Mouse (Mus musculus) lung, embryonic 16.5 days (tissue): ENCODE results near the gene Rapgef4. TPM values are rescaled to one million over a fixed set of nuclear protein-coding genes. Genes with fewer than 3 reads are reported as not detected.
"Not testable (repeated sequence)": the region's sequence is repeated elsewhere in the genome, so short reads cannot be mapped to it uniquely, and the experiment has no call there.

Source experiments
- ATAC-seq: fragments of 200-750 bp; cut with Nextera tagmentation; 2 replicates; pipeline ENCODE4 v1.8.0; 2017; ENCODE audit warnings: low read depth, mild to moderate bottlenecking, moderate library complexity
- H3K27ac ChIP-seq: fragments of 300-500 bp; sonication (generic); 2 replicates; pipeline ENCODE4 v1.5.1; 2014; ENCODE audit warnings: mild to moderate bottlenecking, control low read depth, low read length
- H3K27me3 ChIP-seq: fragments of 300-500 bp; sonication (generic); 2 replicates; pipeline ENCODE4 v1.6.1; 2014; ENCODE audit warnings: low read depth, low read length, mixed read lengths; ENCODE audit not compliant: control insufficient read depth, insufficient read depth
- H3K36me3 ChIP-seq: fragments of 300-500 bp; sonication (generic); 2 replicates; pipeline ENCODE4 v1.6.1; 2014; ENCODE audit warnings: low read length; ENCODE audit not compliant: control insufficient read depth, insufficient read depth
- H3K4me1 ChIP-seq: fragments of 300-500 bp; sonication (generic); replicated peaks from 2 replicates; pipeline ENCODE4 v1.6.1; 2014; ENCODE audit warnings: low read length, mixed read lengths; ENCODE audit not compliant: control insufficient read depth, insufficient read depth
- H3K4me2 ChIP-seq: fragments of 300-500 bp; sonication (generic); 2 replicates; pipeline ENCODE4 v1.6.1; 2014; ENCODE audit warnings: low read depth, low read length, control low read depth
- H3K4me3 ChIP-seq: fragments of 300-500 bp; sonication (generic); 2 replicates; pipeline ENCODE4 v1.5.1; 2014; ENCODE audit warnings: mild to moderate bottlenecking, low read length, control low read depth
- H3K9ac ChIP-seq: fragments of 300-500 bp; sonication (generic); 2 replicates; pipeline ENCODE4 v1.6.1; 2014; ENCODE audit warnings: low read length, control low read depth
- H3K9me3 ChIP-seq: fragments of 300-500 bp; sonication (generic); 2 replicates; pipeline ENCODE4 v1.6.1; 2016; ENCODE audit warnings: low read length; ENCODE audit not compliant: control insufficient read depth
- WGBS: fragments of 180-500 bp; shearing (Covaris S2); extraction: QIAGEN DNeasy Blood & Tissue Kit; methylation state at CpG from one replicate; pipeline ENCODE4 v1.1.7; 2014; 5-methylcytosine and 5-hydroxymethylcytosine counted together
- polyA plus RNA-seq: library from polyadenylated mRNA; unstranded; fragments of >200 nt; fragmentation: Nextera tagmentation; extraction: Ambion mirVana; gene quantifications from 2 replicates; pipeline ENCODE4 v1.2.1, GENCODE M21; 2015

Rapgef4 gene
- polyA plus RNA-seq, 1 experiment from 2014 or later: 3.7 TPM

GRCm38 (mm10) chr2:72073121-72073520 lies 92.1 kb downstream of the Rapgef4 start:
- WGBS: 47% methylated on average over 1 of the region's 1 CpGs
- H3K9me3 ChIP-seq, H3K4me3 ChIP-seq, H3K4me2 ChIP-seq, H3K9ac ChIP-seq, H3K27ac ChIP-seq, ATAC-seq, H3K27me3 ChIP-seq, H3K36me3 ChIP-seq: not testable (repeated sequence)
- peaks cover 15% of the 10 kb centered on the region for H3K4me1 ChIP-seq

- no peaks in the 10 kb centered on the region for H3K36me3 ChIP-seq
- no peak overlapping the region for H3K9ac ChIP-seq
- H3K4me1 ChIP-seq: peaks cover 5% of the 10 kb centered on the region
- no peaks in the 10 kb centered on the region for H3K27me3 ChIP-seq
- no peaks in the 10 kb centered on the region for H3K9me3 ChIP-seq
- ATAC-seq: no peak
- no peak overlapping the region for H3K4me2 ChIP-seq
- WGBS: 68% methylated on average over 10 of the region's 10 CpGs
- H3K27ac ChIP-seq: no peak overlapping the region
- no peak overlapping the region for H3K4me3 ChIP-seq
These were observed 94.0 kb downstream of the Rapgef4 start for GRCm38 (mm10) chr2:72074999-72075561.

GRCm38 (mm10) chr2:72077490-72078139 lies 96.6 kb downstream of the Rapgef4 start:
- H3K4me1 ChIP-seq: peaks cover 5% of the 10 kb centered on the region
- H3K9me3 ChIP-seq: no peaks in the 10 kb centered on the region
- no peak overlapping the region for H3K9ac ChIP-seq
- H3K4me3 ChIP-seq: no peak overlapping the region
- no peak overlapping the region for H3K27ac ChIP-seq
- ATAC-seq: peak; percentile 43
- no peaks in the 10 kb centered on the region for H3K36me3 ChIP-seq
- no peak overlapping the region for H3K4me2 ChIP-seq
- no peaks in the 10 kb centered on the region for H3K27me3 ChIP-seq
- 64% methylated on average over 3 of the region's 3 CpGs for WGBS

- Histone ChIP-seq H3K4me2 (no peak overlapping the region), H3K27ac (no peak overlapping the region), H3K4me3 (no peak overlapping the region), H3K27me3 (no peaks in the 10 kb centered on the region), H3K9me3 (no peaks in the 10 kb centered on the region), H3K36me3 (no peaks in the 10 kb centered on the region), H3K4me1 (peaks cover 5% of the 10 kb centered on the region), H3K9ac (no peak overlapping the region)
- ATAC-seq: peak; percentile 71
- 73% methylated on average over 6 of the region's 6 CpGs for WGBS
These were observed 97.1 kb downstream of the Rapgef4 start for GRCm38 (mm10) chr2:72078140-72078521.

- H3K36me3 ChIP-seq: no peaks in the 10 kb centered on the region
- no peak overlapping the region for H3K4me2 ChIP-seq
- WGBS: 76% methylated on average over 8 of the region's 8 CpGs
- no peaks in the 10 kb centered on the region for H3K27me3 ChIP-seq
- H3K4me3 ChIP-seq: no peak overlapping the region
- H3K9me3 ChIP-seq: no peaks in the 10 kb centered on the region
- no peak overlapping the region for H3K9ac ChIP-seq
- no peak for ATAC-seq
- peaks cover 5% of the 10 kb centered on the region for H3K4me1 ChIP-seq
- H3K27ac ChIP-seq: no peak overlapping the region
These were observed 98.1 kb downstream of the Rapgef4 start for GRCm38 (mm10) chr2:72079110-72079509.

GRCm38 (mm10) chr2:72082846-72083245 lies 101.8 kb downstream of the Rapgef4 start:
- ATAC-seq: no peak
- Histone ChIP-seq H3K4me2 (no peak overlapping the region), H3K27ac (no peak overlapping the region), H3K9ac (no peak overlapping the region), H3K36me3 (no peaks in the 10 kb centered on the region), H3K4me3 (no peak overlapping the region), H3K4me1 (no peaks in the 10 kb centered on the region), H3K9me3 (no peaks in the 10 kb centered on the region), H3K27me3 (no peaks in the 10 kb centered on the region)
- WGBS: 84% methylated on average over 4 of the region's 4 CpGs

GRCm38 (mm10) chr2:72088886-72089285 lies 107.8 kb downstream of the Rapgef4 start:
- H3K36me3 ChIP-seq: no peaks in the 10 kb centered on the region
- H3K4me3 ChIP-seq: no peak overlapping the region
- H3K4me1 ChIP-seq: peaks cover 19% of the 10 kb centered on the region
- H3K27me3 ChIP-seq: no peaks in the 10 kb centered on the region
- H3K4me2 ChIP-seq: no peak overlapping the region
- H3K9me3 ChIP-seq: no peaks in the 10 kb centered on the region
- no peak overlapping the region for H3K9ac ChIP-seq
- no peak overlapping the region for H3K27ac ChIP-seq
- peak; percentile 42; the same call in 1 of the 2 replicates for ATAC-seq
- 61% methylated on average over 11 of the region's 11 CpGs for WGBS

- 77% methylated on average over 2 of the region's 2 CpGs for WGBS
- ATAC-seq: no peak
- Histone ChIP-seq H3K4me1 (peaks cover 30% of the 10 kb centered on the region), H3K27me3 (no peaks in the 10 kb centered on the region), H3K9ac (no peak overlapping the region), H3K4me3 (no peak overlapping the region), H3K27ac (no peak overlapping the region), H3K9me3 (no peaks in the 10 kb centered on the region), H3K4me2 (no peak overlapping the region), H3K36me3 (no peaks in the 10 kb centered on the region)
These were observed 109.0 kb downstream of the Rapgef4 start for GRCm38 (mm10) chr2:72090061-72090460.

- Histone ChIP-seq H3K4me3 (no peak overlapping the region), H3K9me3 (no peaks in the 10 kb centered on the region), H3K27me3 (no peaks in the 10 kb centered on the region), H3K27ac (no peak overlapping the region), H3K4me1 (peaks cover 31% of the 10 kb centered on the region), H3K36me3 (no peaks in the 10 kb centered on the region), H3K9ac (no peak overlapping the region), H3K4me2 (no peak overlapping the region)
- WGBS: 20% methylated on average over 3 of the region's 3 CpGs
- no peak for ATAC-seq
These were observed 111.0 kb downstream of the Rapgef4 start for GRCm38 (mm10) chr2:72092046-72092445.
